Mouse (Mus musculus) ES-Bruce4 (cell line): ENCODE measurements at regions not wholly inside any gene's neighbourhood (a gene's known extent, or its start where the extent isn't known, plus 50 kb on each side); places are given as distances from the start of the nearest gene placed in this dataset.

ENCODE experiments used
- CTCF ChIP-seq: IDR thresholded peaks from one replicate; pipeline ENCODE4 v1.8.1; 2011; ENCODE audit warnings: low read depth, low read length
- EP300 ChIP-seq: IDR thresholded peaks from 2 replicates; pipeline ENCODE4 v1.6.1; 2011; ENCODE audit warnings: low read depth, low read length; ENCODE audit not compliant: insufficient read depth
- POLR2A ChIP-seq: IDR thresholded peaks from one replicate; pipeline ENCODE4 v1.8.1; 2011; ENCODE audit warnings: low read length; ENCODE audit not compliant: insufficient read depth

DNA sequence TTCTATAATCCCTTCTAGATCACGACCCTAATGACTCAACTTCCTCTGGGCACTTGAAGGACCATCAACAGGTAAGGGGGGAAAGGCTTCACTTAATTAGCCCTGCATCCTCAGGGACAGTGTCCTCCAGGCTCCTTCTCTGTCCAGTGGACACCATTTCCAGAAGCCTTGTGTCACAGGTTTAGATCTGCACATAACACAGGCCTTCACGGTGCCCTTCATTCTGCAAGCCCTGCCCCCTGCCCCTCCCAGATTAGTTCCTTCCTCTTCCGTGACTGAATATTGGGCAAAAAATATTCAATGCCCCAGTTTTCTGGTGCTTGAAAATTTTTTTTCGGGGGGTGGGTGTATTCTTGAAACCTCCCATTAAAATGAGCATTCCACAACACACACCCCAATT, 92.9 kb downstream of the Gas1 start:
- TF ChIP-seq CTCF: no peak
- no peak for TF ChIP-seq POLR2A
- no peak for TF ChIP-seq EP300
